Mouse (Mus musculus): ENCODE measurements at regions not wholly inside any gene's neighbourhood (a gene's known extent, or its start where the extent isn't known, plus 50 kb on each side); places are given as distances from the start of the nearest gene placed in this dataset.

DNA sequence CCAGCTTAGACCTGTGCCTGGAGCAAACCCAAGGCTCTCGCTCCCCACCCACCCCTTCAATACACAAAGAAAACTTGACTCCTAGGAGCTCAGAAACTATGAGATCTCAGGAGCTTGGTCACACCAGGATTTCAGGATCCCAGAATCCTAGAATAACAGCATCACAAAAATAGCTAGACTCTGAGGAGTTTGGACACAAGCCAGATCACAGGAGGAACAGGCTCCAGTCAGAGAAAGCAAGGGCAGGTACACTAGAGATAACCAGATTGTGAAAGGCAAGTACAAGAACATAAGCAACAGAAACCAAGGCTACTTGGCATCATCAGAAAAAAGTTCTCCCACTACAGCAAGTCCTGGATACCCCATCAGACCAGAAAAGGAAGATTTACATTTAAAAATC is 221.5 kb downstream of the Epha7 start:
- no peak for ATAC-seq (replicated peaks; ENCODE audit: low FRiP score, low TSS enrichment, poor library complexity, severe bottlenecking)

DNA sequence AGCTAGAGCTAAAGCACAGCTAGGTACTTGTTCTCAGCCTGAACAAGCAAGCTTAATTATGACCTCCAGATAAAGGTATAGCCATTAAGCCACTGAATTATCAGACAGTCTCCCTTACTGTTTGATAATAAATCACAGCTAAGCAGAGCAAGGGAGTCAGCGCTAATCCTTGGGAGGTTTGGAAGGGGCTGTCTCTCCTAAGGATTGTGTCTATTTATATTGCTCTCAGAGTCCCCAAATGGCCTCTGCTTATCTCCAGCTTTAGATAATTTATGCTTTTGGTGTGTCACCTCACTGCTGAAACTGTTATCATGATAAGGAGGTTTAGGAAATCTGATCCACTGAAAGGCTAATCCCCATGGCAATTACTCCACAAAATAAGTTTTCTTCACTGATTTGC is 227.1 kb downstream of the Epha7 start:
- ATAC-seq (replicated peaks; ENCODE audit: low FRiP score, low TSS enrichment, poor library complexity, severe bottlenecking): no peak

DNA sequence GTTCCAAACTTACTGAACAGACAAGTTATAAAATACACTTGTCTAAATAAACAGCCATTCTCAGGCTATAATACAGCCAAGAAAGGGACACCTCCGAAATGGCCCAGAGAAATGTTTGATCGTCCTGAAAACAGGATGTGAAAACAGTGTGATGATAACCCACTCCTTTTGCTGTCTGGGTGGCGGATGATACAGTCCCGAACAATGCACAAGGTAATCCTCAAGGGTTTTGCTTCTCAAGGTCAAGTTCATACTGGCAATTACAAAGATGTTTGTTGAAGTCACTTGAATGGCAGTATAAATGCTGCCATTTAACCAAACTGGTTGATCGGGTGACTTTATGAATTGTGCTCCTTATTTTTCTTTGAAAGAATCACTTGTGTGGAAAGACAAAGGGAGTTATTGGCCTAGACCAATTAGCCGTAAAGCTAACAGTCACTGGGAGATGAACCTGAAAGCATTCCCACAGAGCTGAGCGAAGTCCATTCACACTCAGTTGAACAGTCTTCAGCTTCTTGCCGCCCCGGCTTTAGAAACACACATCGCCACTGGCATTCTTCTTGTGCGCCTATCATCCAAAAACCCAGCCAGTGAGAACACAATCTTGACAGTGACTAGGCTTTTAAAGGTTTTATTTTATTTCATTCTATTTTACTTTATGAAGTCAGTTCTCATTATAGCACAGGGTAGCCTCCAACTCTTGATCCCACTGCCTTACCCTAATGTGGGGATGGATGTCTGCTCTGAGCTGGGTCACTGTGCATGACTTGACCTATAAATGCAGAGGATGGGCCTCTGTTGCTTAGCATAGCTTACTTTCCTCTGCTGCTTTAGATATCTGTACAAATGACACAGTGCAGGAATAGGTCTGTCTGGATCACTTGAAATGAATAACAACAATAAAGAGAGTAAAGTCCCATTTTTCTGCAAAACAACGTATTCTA is 256.0 kb downstream of the Epha7 start:
- no peak for ATAC-seq (replicated peaks; ENCODE audit: low FRiP score, low TSS enrichment, poor library complexity, severe bottlenecking)

DNA sequence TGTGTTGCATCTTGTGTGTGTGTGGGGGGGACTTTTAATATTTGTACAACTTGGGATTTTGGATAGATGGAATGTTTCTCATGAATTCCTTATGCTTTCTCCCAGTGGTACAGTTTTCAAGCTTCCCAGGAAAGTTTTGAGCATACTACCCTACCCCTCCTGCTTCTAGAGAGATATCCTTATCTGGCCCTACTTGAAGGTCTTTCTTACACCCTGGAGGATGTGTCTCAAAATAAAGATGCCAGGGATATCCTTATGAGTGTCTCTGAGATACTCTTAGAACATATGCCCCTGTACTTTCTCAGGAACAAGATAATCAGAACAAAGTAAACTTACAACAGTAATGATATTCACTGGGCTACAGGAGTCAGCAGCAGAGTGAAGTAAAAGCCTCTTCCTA is 261.3 kb downstream of the Epha7 start:
- ATAC-seq (replicated peaks; ENCODE audit: low FRiP score, low TSS enrichment, poor library complexity, severe bottlenecking): 0 out of 2 replicates have a peak, but pooled peaks have one; percentile 30

DNA sequence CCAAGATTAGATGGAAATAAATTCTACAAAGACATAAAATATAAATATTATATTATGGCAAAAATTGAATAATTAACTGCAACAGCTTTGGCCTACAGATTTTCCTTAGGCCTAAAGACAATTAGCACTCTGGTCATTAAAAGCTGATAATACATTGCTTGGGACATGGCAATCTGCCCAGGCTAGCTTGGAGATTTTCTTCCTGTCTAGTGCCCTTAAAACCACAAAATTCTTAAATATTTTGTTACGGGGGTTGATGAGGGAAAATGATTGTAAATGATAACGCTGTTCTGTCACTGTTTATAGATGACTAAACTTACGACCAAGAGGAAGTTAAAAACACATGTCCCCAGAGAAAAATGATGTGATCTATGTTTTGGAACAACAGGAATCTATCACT is 261.9 kb downstream of the Epha7 start:
- no peak for ATAC-seq (replicated peaks; ENCODE audit: low FRiP score, low TSS enrichment, poor library complexity, severe bottlenecking)

DNA sequence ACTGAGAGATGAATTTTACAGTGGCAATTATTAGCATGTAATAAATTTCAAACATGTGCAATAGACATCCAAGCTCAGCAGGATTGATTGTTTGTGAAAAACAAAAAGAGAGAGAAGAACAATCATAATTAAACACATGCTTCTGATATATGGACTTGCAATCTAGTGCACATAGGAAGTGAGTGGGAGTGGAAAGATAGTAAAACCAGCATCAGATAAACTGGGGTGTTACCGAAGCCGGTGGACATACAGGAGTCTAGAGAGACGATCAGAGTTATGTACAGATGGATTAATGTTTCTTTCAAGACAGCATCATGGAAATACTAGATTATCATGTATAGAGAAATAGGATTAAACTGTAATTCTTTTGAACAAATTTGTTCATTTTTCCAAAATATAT is 263.8 kb downstream of the Epha7 start:
- peak; percentile 88 for ATAC-seq (replicated peaks; ENCODE audit: low FRiP score, low TSS enrichment, poor library complexity, severe bottlenecking)

DNA sequence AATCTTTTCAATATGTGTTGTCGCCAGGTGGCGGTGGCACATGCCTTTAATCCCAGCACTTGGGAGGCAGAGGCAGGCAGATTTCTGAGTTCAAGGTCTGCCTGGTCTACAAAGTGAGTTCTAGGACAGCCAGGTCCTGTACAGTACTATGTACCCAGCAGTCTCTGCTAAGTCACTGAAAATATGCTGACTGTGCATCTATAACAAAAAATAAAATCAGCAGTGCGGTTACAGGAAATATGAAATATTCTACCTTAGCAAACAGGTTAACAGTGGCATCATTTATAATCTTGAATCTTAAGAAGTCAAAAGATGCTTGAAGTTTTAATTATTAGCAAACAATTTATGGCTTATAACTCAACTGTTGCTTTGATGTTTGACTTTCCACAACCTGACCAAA is 265.5 kb downstream of the Epha7 start:
- ATAC-seq (replicated peaks; ENCODE audit: low FRiP score, low TSS enrichment, poor library complexity, severe bottlenecking): no peak

DNA sequence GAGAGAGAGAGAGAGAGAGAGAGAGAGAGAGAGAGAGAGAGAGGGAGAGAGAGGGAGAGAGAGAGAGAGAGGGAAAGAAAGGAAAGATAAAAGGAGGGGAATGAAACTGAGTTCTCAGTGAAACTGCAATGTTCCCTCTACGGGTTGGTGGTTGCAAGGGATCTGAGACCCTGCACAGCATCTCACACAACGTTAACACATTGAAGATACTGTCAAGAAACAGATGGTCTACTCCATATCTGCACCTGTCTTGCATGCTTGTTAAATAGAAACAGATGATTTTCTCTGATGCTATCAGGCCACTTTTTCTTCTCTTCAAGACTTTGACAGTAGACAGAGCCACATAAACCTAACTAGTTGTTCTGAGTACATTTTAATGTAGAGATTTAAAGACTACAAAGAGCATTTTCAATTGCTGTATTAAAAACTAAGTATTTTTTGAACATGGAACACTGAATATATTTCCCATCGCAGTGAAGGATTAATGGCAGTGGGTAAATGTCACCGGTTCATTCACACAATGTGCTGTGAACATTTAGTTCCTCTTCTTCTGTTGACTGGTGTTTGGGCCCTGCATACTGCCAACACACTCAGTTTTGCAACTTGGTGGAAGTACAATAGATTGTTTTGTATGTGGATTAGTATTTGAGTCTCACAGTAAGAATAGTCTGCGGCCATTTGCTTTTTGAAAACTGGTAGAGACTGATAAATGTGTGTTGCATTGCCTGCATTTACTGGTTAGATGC is 270.8 kb downstream of the Epha7 start:
- ATAC-seq (replicated peaks; ENCODE audit: low FRiP score, low TSS enrichment, poor library complexity, severe bottlenecking): 0 out of 2 replicates have a peak, but pooled peaks have one; percentile 22

DNA sequence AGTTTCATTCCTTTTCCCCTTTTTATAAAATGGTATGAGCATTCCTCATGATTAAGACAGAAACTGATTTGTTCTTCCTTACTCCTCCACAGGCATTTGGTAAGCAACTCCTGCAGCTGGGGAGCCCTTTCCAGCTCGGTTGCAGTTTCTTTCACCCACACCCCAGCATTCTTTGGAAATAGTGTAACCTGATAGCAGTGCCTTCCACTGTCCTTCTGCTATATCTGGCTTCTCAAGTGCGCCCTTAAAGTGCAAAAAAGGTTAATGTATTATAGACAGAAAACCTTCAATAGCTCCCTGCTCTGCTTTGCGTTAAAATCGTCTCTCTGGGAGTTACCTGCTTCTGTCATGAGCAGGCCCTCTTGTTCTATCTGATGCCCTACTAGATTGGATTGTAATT is 278.0 kb downstream of the Epha7 start:
- ATAC-seq (replicated peaks; ENCODE audit: low FRiP score, low TSS enrichment, poor library complexity, severe bottlenecking): no peak

DNA sequence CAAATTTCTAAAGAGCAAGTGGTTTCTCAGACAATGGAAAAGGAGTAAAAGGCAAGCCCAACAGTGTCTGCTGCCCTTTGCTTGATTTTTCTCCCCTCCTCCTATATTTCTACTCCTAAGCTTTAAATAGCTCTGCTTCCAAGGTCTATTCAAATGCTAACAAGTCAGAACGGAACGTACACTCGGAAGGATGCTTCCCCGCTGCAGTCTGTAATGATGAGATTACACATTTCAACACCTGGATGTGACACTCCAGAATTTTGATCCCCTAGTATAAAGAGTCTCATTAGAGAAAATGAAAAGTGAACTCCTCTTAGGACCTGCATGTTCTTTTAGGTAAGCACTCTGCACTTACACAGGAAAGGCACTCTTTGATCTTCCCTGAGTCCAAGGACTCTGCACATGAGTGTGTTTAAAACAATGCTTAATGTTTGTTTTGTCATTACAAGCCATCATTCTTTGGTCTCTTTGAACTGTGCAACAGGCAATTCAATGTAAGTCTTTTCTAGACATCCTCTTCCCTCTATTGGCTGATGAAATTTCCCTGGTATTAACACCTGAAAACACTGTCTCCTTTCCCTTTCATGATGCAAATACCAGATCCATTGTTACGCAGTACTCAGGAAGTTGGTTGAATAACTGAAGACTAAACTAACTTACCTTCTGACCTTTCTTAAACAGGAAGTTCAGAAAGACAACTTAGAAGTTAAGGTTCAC is 278.7 kb downstream of the Epha7 start:
- no peak for ATAC-seq (replicated peaks; ENCODE audit: low FRiP score, low TSS enrichment, poor library complexity, severe bottlenecking)

DNA sequence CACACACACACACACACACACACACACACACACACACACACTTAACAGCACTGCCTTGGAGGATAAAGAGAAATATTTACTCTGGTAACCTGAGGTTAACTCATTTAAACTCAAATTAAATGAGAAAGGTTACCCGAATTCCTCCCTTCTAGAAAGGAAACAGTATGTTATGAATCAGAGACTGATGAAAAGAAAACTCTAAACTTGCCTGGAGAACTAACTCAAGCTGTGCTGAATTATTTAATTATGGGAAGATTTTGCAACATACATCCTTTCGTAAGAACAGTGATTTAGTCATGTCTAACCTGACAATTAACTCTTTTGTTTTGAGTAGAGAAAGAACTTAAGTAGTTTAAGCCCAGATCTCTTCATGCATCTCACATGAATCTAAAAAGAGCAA is 289.4 kb downstream of the Epha7 start:
- ATAC-seq (replicated peaks; ENCODE audit: low FRiP score, low TSS enrichment, poor library complexity, severe bottlenecking): no peak

DNA sequence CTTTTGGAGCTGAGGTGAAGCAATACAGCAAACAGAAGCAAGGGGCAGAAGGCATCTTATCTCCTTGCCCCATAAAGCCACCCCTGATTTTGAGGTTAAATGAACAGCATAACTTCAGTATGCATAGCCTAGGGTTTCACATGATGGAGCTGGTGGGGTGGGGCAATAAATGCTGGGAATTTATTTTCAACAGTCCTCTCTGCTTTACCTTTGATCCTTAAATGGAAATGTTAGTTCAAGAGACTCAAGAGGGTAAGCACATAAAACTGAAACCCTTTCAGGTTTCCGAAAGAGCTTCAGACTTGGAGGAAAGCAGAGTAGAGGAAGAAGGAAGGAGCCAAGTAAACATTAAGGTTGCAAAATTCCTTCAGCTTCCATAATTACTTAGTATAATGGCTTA is 290.5 kb downstream of the Epha7 start:
- ATAC-seq (replicated peaks; ENCODE audit: low FRiP score, low TSS enrichment, poor library complexity, severe bottlenecking): no peak

DNA sequence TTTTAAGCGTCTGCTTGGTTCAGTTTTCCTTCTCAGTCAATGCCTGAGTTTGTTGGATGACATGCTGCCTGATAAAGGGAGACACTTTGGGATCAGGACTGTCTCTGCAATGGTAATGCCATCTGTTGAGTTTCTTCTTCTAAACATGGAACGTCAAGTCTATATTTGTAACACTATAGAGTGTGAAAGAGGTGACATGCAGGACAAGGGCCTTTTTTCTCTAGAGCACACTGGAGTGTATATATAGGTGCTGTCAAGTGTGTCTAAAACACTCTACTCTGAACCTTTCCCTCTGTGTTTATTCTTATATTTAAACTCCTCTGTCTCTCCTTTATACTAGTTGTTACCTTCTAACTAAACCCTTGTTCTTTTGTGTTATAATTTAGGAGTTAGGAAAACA is 299.6 kb downstream of the Epha7 start:
- no peak for ATAC-seq (replicated peaks; ENCODE audit: low FRiP score, low TSS enrichment, poor library complexity, severe bottlenecking)

DNA sequence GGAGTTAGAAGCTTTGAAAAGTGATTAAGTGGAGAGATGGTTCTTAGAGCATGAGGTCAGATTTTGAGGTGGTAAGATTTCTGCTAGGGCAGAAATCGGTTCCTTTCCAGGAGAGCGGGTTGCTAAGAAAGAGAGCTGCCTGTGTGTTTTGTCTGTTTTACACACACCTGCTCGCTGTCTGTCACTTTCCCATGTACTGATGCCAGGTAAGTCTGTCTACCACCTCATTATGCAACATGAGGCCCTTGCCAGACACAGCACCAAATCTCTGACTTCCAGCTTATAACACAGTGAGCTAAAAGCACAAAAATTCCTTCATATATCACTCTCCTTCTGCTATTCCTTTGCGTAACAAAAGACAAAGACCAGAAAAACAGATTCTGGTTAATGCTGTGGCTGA is 304.1 kb downstream of the Epha7 start:
- no peak for ATAC-seq (replicated peaks; ENCODE audit: low FRiP score, low TSS enrichment, poor library complexity, severe bottlenecking)

DNA sequence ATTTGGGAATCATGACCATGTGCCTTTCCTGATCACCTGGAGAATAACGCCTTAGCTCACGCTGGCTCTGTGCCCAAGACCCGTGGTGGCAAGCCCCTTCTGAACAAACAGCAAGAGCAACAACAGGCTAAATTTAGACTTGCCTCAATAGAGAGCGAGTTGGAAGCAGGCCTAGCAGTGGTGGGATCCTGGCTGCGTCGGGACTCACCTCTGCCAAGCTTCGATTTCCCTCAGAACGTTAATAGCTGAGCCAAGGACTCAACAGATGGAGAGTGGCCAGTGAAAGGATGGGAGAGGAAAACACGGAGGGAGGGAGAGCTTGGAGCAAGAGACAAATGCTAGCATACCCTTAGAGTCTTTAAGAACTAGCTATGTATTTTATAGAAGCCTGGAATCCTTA is 305.0 kb downstream of the Epha7 start:
- no peak for ATAC-seq (replicated peaks; ENCODE audit: low FRiP score, low TSS enrichment, poor library complexity, severe bottlenecking)

DNA sequence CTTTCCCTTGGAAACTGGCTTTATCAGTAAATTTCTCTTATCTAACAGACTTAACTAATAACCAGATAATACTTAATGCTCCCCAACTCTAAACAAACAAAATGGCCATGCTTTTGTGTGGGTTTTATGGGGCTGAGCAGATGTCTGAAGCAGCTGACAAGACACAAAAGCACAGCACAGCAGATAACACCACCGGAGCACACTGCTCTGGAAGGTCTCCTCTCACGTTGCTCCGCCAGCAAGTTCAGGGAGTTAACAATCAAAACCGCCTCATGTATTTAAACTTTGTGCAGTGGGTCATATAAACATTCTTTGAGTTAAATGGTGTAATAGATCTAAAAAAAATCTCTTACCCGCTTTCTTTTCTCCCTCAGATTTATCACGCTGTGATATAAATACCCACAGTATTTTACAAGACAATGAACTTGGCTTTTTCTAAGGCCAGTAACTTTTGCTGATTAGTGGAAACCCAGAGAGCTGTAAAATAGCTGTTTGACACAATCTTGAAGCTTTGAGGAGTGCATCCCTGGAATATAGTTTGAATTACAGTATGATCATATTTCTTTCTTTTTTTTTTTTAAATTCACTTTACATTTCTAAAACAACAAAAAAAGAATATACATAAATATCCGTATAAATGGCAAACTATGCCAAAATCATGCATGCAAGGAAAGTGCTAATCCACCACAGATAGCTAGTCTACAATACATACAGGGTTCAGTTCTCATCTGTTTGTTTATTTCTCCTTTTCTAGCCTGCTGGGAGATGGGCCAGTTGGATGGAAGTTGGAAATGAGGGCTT is 305.9 kb downstream of the Epha7 start:
- no peak for ATAC-seq (replicated peaks; ENCODE audit: low FRiP score, low TSS enrichment, poor library complexity, severe bottlenecking)

DNA sequence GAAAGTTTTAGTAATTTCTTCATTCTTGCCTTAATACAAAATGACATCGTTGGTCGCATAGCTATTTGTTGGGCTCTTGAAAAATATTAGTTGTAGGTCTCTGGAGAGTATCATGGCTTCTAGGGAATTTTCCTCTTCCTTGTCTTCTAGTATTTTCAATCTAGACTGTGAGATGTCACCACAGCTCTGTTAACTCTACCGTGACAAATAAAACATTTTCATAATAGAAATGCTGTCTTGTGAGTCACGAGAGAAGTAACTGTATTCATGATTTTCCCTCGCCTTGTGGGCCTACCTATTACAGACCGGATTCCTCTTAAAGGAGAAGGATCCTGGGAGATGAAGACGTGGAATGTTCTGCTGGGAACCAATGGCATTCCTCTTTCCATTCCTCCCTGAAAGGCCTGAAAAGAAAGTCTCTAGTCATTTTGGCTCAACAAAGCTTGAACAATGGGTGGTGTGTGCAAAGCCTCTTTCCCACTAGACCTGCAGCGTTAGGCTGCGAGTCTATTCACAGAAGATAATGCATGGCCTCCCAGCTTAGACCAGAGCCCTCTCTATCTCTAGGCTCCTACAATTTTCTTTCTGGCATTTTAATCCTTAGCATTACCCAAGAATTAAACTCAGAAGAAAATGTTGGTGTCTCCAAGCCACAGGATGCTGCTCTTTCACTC is 306.7 kb downstream of the Epha7 start:
- no peak for ATAC-seq (replicated peaks; ENCODE audit: low FRiP score, low TSS enrichment, poor library complexity, severe bottlenecking)

DNA sequence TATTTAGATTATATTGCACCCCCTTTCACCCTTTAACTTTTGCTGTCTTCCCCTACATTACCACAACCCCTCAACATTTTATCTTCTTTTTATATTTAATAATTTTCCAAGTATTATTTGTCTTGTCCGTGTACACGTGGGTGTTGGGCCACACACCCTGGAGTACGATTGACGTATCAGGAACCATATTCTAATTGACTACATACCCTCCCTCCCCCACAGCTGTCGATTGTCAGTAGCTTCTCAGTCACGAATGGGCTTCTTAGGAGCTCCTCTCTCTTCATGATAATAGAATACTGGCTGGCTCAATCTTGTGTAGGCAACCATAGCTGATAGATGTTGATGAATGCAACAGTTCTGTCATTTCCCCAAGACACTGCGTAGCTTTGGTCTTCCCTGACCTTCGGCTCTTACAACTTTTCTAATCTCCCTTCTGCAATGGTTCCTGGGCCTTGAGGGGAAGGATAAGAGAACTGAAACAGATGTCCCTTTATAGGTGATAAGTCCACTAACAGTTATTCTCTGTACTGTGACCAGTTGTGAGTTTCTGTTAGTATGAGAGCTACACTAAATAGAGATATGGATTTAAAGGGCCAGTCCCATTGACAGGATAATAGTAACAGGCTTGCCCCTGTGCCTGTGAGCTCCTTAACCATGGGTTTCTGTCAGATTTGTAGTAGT is 310.9 kb downstream of the Epha7 start:
- peak; percentile 98 for ATAC-seq (replicated peaks; ENCODE audit: low FRiP score, low TSS enrichment, poor library complexity, severe bottlenecking)
